Mouse (Mus musculus) thymus, adult 2 months (tissue): ENCODE data around the gene Mdk. TPM values are rescaled to one million over a fixed set of nuclear protein-coding genes. Genes with fewer than 3 reads are reported as not detected.
A peak's percentile ranks its signal among the peaks of the same experiment; 100 is the strongest.

ENCODE experiments used
- DNase-seq: peaks from one replicate; pipeline ENCODE4 v3.0.0; 2021
- H3K27ac ChIP-seq: fragments of 200-500 bp; 2 replicates; pipeline ENCODE4 v1.5.1; 2012; ENCODE audit warnings: low read length, control low read depth; ENCODE audit not compliant: control insufficient read depth, insufficient read depth
- H3K27me3 ChIP-seq: fragments of 200-500 bp; 2 replicates; pipeline ENCODE4 v1.6.1; 2012; ENCODE audit warnings: mild to moderate bottlenecking, low read length, moderate library complexity, mixed read lengths; ENCODE audit not compliant: control insufficient read depth, insufficient read depth
- H3K36me3 ChIP-seq: fragments of 200-500 bp; 2 replicates; pipeline ENCODE4 v1.6.1; 2012; ENCODE audit warnings: mild to moderate bottlenecking, low read length, moderate library complexity; ENCODE audit not compliant: control insufficient read depth, insufficient read depth
- H3K4me1 ChIP-seq: fragments of 200-500 bp; replicated peaks from 2 replicates; pipeline ENCODE4 v1.6.1; 2012; ENCODE audit warnings: low read length; ENCODE audit not compliant: control insufficient read depth, insufficient read depth
- H3K4me3 ChIP-seq: fragments of 200-500 bp; 2 replicates; pipeline ENCODE4 v1.5.1; 2012; ENCODE audit warnings: mild to moderate bottlenecking, low read length, control low read depth, moderate library complexity; ENCODE audit not compliant: control insufficient read depth, insufficient read depth
- CTCF ChIP-seq: fragments of 200-500 bp; IDR thresholded peaks from 2 replicates; pipeline ENCODE4 v1.5.1; 2012; ENCODE audit warnings: mild to moderate bottlenecking, control low read depth, low read length, moderate library complexity, borderline replicate concordance; ENCODE audit not compliant: control insufficient read depth, poor library complexity, insufficient read depth; ENCODE audit errors: extremely low read depth
- POLR2A ChIP-seq: fragments of 200-500 bp; IDR thresholded peaks from 2 replicates; pipeline ENCODE4 v1.6.1; 2012; ENCODE audit warnings: mild to moderate bottlenecking, low read length, control low read depth, moderate library complexity; ENCODE audit not compliant: control insufficient read depth, poor library complexity, insufficient read depth; ENCODE audit errors: extremely low read depth
- WGBS: fragments of 180-500 bp; shearing (Covaris S2); methylation state at CpG from one replicate; pipeline ENCODE4 v1.1.7; 2018; 5-methylcytosine and 5-hydroxymethylcytosine counted together
- polyA plus RNA-seq: library from polyadenylated mRNA; depleted of rRNA; stranded (reverse); fragments of >200 nt; gene quantifications from 2 replicates; pipeline ENCODE4 v1.2.3, GENCODE M21; 2012

Mdk gene
- polyA plus RNA-seq, 1 experiment, result 17.7 TPM

- WGBS, result 6% methylated on average over 54 of the region's 54 CpGs
- TF ChIP-seq POLR2A, result no peak
- TF ChIP-seq CTCF, result peak; percentile 84
- Histone ChIP-seq H3K4me3 (peak overlapping the region; percentile 10), H3K27me3 (peaks cover 18% of the 10 kb centered on the region), H3K27ac (no peak overlapping the region), H3K36me3 (no peaks in the 10 kb centered on the region), H3K4me1 (peaks cover 28% of the 10 kb centered on the region)
- DNase-seq, result peak; percentile 74
These were observed 8.4 kb downstream of the Mdk start for GRCm38 (mm10) chr2:91923415-91924337.

GRCm38 (mm10) chr2:91922586-91923414 is 9.3 kb downstream of the Mdk start:
- no peak for DNase-seq
- WGBS, result 5% methylated on average over 37 of the region's 37 CpGs
- TF ChIP-seq CTCF, result no peak
- TF ChIP-seq POLR2A, result no peak
- Histone ChIP-seq H3K27me3 (peaks cover 18% of the 10 kb centered on the region), H3K27ac (no peak overlapping the region), H3K4me3 (peak overlapping the region; percentile 71), H3K36me3 (peaks cover 6% of the 10 kb centered on the region; the same call in 1 of the 2 replicates), H3K4me1 (peaks cover 24% of the 10 kb centered on the region)

GRCm38 (mm10) chr2:91921790-91922570 is 10.1 kb downstream of the Mdk start:
- no peak overlapping the region for H3K27ac ChIP-seq
- TF ChIP-seq POLR2A (no peak), CTCF (peak; percentile 67; the same call in 1 of the 2 replicates)
- H3K4me3 ChIP-seq, result peak overlapping the region; percentile 71
- 2% methylated on average over 64 of the region's 64 CpGs for WGBS
- peaks cover 11% of the 10 kb centered on the region; the same call in 1 of the 2 replicates for H3K36me3 ChIP-seq
- H3K4me1 ChIP-seq, result peaks cover 24% of the 10 kb centered on the region
- H3K27me3 ChIP-seq, result peaks cover 18% of the 10 kb centered on the region
- peak; percentile 74 for DNase-seq

GRCm38 (mm10) chr2:91921181-91921789 is 10.8 kb downstream of the Mdk start:
- peaks cover 18% of the 10 kb centered on the region for H3K27me3 ChIP-seq
- TF ChIP-seq POLR2A, result no peak
- no peak for TF ChIP-seq CTCF
- H3K36me3 ChIP-seq, result peaks cover 15% of the 10 kb centered on the region; the same call in 1 of the 2 replicates
- WGBS, result 8% methylated on average over 31 of the region's 31 CpGs
- H3K4me3 ChIP-seq, result peak overlapping the region; percentile 71; the same call in 1 of the 2 replicates
- peaks cover 24% of the 10 kb centered on the region for H3K4me1 ChIP-seq
- H3K27ac ChIP-seq, result no peak overlapping the region
- peak; percentile 55 for DNase-seq

GRCm38 (mm10) chr2:91920130-91920529 is 12.0 kb downstream of the Mdk start:
- no peak for TF ChIP-seq POLR2A
- TF ChIP-seq CTCF, result no peak
- Histone ChIP-seq H3K27me3 (peaks cover 18% of the 10 kb centered on the region), H3K27ac (no peak overlapping the region), H3K36me3 (peaks cover 15% of the 10 kb centered on the region; the same call in 1 of the 2 replicates), H3K4me1 (peaks cover 24% of the 10 kb centered on the region), H3K4me3 (no peak overlapping the region)
- no peak for DNase-seq
- WGBS, result 80% methylated on average over 4 of the region's 4 CpGs

GRCm38 (mm10) chr2:91917096-91917495 is 15.0 kb downstream of the Mdk start:
- TF ChIP-seq CTCF (no peak), POLR2A (no peak)
- peaks cover 4% of the 10 kb centered on the region for H3K27me3 ChIP-seq
- no peak for DNase-seq
- peaks cover 32% of the 10 kb centered on the region for H3K36me3 ChIP-seq
- 98% methylated on average over 7 of the region's 7 CpGs for WGBS
- H3K27ac ChIP-seq, result no peak overlapping the region
- H3K4me3 ChIP-seq, result no peak overlapping the region
- peaks cover 6% of the 10 kb centered on the region for H3K4me1 ChIP-seq
